ENCODE assay signal across 30 mouse cellular contexts in genomic region chr4:136838026-136838425, GRCm38 (mm10). TPM values are rescaled to one million over a fixed set of nuclear protein-coding genes. Genes with fewer than 3 reads are reported as not detected.
DNase-seq lines count a peak whose midpoint lies in the region; ATAC-seq and TF ChIP-seq lines count a peak whose summit lies in the region.
"Had no signal": no experiment of that assay in that cellular context is flagged by ENCODE, and none has a peak within 500 bp of the region (broad histone marks: within the 10 kb centered on the region; RNA-seq: fewer than 3 reads in every experiment).

No protein-coding gene starts in this region.

- H3K36me3 ChIP-seq in forebrain, embryonic 12.5 days (replicated peaks) = no peaks in the 10 kb centered on the region
- no peaks in the 10 kb centered on the region for H3K36me3 ChIP-seq in forebrain, embryonic 15.5 days
- no peaks in the 10 kb centered on the region for H3K36me3 ChIP-seq in intestine, postnatal 0 days (ENCODE audit: control insufficient read depth, insufficient read depth)
- no peaks in the 10 kb centered on the region for H3K36me3 ChIP-seq in intestine, embryonic 15.5 days
- H3K36me3 ChIP-seq in midbrain, embryonic 12.5 days = no peaks in the 10 kb centered on the region
- no peaks in the 10 kb centered on the region for H3K36me3 ChIP-seq in midbrain, embryonic 16.5 days (ENCODE audit: control insufficient read depth, insufficient read depth, low read length)
- H3K36me3 ChIP-seq: embryonic facial prominence, embryonic 10.5 days; embryonic facial prominence, embryonic 15.5 days; heart, embryonic 10.5 days; heart, embryonic 15.5 days; hindbrain, embryonic 15.5 days; liver, embryonic 12.5 days had no signal

- DNase-seq in layer of hippocampus, postnatal 25 days (ENCODE audit: extremely low spot score in 1 of 2, low spot score in 1 of 2) = no peak
- DNase-seq: adrenal gland, postnatal 25 days; cerebellum, adult 18-20 months; cerebellum, postnatal 14 days; gastrocnemius, postnatal 25 days; heart, adult 11 months; kidney, adult 9 months; kidney, postnatal 14 days; left cerebral cortex, postnatal 4 days; liver, postnatal 0 days; lung, postnatal 10 days; right cerebral cortex, postnatal 25 days; spleen, adult 18-20 months; thymus, postnatal 14 days had no signal

- H3K4me2 ChIP-seq in forebrain, embryonic 12.5 days = no peak overlapping the region
- no peak overlapping the region for H3K4me2 ChIP-seq in forebrain, embryonic 15.5 days (replicated peaks)
- H3K4me2 ChIP-seq in intestine, postnatal 0 days (replicated peaks; ENCODE audit: low read depth) = 0 out of 2 replicates have a peak overlapping the region, but pooled peaks have one; percentile 4
- no peak overlapping the region for H3K4me2 ChIP-seq in intestine, embryonic 15.5 days (replicated peaks)
- H3K4me2 ChIP-seq in midbrain, embryonic 12.5 days (replicated peaks) = no peak overlapping the region
- H3K4me2 ChIP-seq in midbrain, embryonic 16.5 days (ENCODE audit: low read length) = no peak overlapping the region
- H3K4me2 ChIP-seq: embryonic facial prominence, embryonic 15.5 days; heart, embryonic 15.5 days; hindbrain, embryonic 15.5 days; liver, embryonic 12.5 days had no signal

- no peaks in the 10 kb centered on the region for H3K9me3 ChIP-seq in forebrain, embryonic 12.5 days
- H3K9me3 ChIP-seq in forebrain, embryonic 15.5 days = no peaks in the 10 kb centered on the region
- H3K9me3 ChIP-seq in intestine, postnatal 0 days (ENCODE audit: control insufficient read depth) = no peaks in the 10 kb centered on the region
- no peaks in the 10 kb centered on the region for H3K9me3 ChIP-seq in intestine, embryonic 15.5 days
- H3K9me3 ChIP-seq in midbrain, embryonic 12.5 days = no peaks in the 10 kb centered on the region
- H3K9me3 ChIP-seq in midbrain, embryonic 16.5 days (replicated peaks; ENCODE audit: control insufficient read depth, low read length, poor library complexity, severe bottlenecking) = no peaks in the 10 kb centered on the region
- H3K9me3 ChIP-seq: embryonic facial prominence, embryonic 10.5 days; embryonic facial prominence, embryonic 15.5 days; heart, embryonic 10.5 days; heart, embryonic 15.5 days; hindbrain, embryonic 15.5 days; liver, embryonic 12.5 days had no signal

- H3K27me3 ChIP-seq in forebrain, embryonic 12.5 days = no peaks in the 10 kb centered on the region; the same call in 1 of the 2 replicates
- H3K27me3 ChIP-seq in forebrain, embryonic 15.5 days = no peaks in the 10 kb centered on the region
- H3K27me3 ChIP-seq in intestine, postnatal 0 days (replicated peaks; ENCODE audit: control insufficient read depth, insufficient read depth, low read length) = no peaks in the 10 kb centered on the region
- 0 out of 2 replicates have a peak, but pooled peaks cover 2% of the 10 kb centered on the region for H3K27me3 ChIP-seq in intestine, embryonic 15.5 days (replicated peaks)
- H3K27me3 ChIP-seq in midbrain, embryonic 12.5 days = no peaks in the 10 kb centered on the region
- no peaks in the 10 kb centered on the region for H3K27me3 ChIP-seq in midbrain, embryonic 16.5 days (ENCODE audit: control insufficient read depth, insufficient read depth, low read depth, low read length)
- H3K27me3 ChIP-seq: hindbrain, embryonic 15.5 days had no signal

- H3K27ac ChIP-seq in forebrain, embryonic 12.5 days = no peak overlapping the region
- H3K27ac ChIP-seq in forebrain, embryonic 15.5 days (replicated peaks) = no peak overlapping the region
- H3K27ac ChIP-seq in intestine, postnatal 0 days (ENCODE audit: low read depth, low read length) = no peak overlapping the region
- H3K27ac ChIP-seq in intestine, embryonic 15.5 days = no peak overlapping the region
- peak overlapping the region; percentile 10; the same call in 1 of the 2 replicates for H3K27ac ChIP-seq in midbrain, embryonic 12.5 days (replicated peaks)
- H3K27ac ChIP-seq in midbrain, embryonic 16.5 days (ENCODE audit: low read length) = peak overlapping the region; percentile 100
- H3K27ac ChIP-seq: embryonic facial prominence, embryonic 10.5 days; heart, embryonic 10.5 days; heart, embryonic 15.5 days; liver, embryonic 12.5 days; macrophage had no signal

- peaks cover 62% of the 10 kb centered on the region for H3K4me1 ChIP-seq in forebrain, embryonic 12.5 days
- peaks cover 46% of the 10 kb centered on the region for H3K4me1 ChIP-seq in forebrain, embryonic 15.5 days
- no peaks in the 10 kb centered on the region; the same call in 1 of the 2 replicates for H3K4me1 ChIP-seq in intestine, postnatal 0 days (replicated peaks; ENCODE audit: control insufficient read depth, insufficient read depth, low read length)
- H3K4me1 ChIP-seq in intestine, embryonic 15.5 days (replicated peaks) = peaks cover 63% of the 10 kb centered on the region
- peaks cover 59% of the 10 kb centered on the region for H3K4me1 ChIP-seq in midbrain, embryonic 12.5 days
- peaks cover 34% of the 10 kb centered on the region for H3K4me1 ChIP-seq in midbrain, embryonic 16.5 days (ENCODE audit: control insufficient read depth, insufficient read depth, low read length)

- H3K4me3 ChIP-seq in forebrain, embryonic 12.5 days (replicated peaks) = no peak overlapping the region
- H3K4me3 ChIP-seq in forebrain, embryonic 15.5 days = no peak overlapping the region
- no peak overlapping the region for H3K4me3 ChIP-seq in intestine, postnatal 0 days (ENCODE audit: low read depth, low read length)
- H3K4me3 ChIP-seq in intestine, embryonic 15.5 days (replicated peaks) = no peak overlapping the region
- no peak overlapping the region for H3K4me3 ChIP-seq in midbrain, embryonic 12.5 days
- no peak overlapping the region for H3K4me3 ChIP-seq in midbrain, embryonic 16.5 days (ENCODE audit: low read depth, low read length)
- H3K4me3 ChIP-seq: embryonic facial prominence, embryonic 10.5 days; embryonic facial prominence, embryonic 15.5 days; heart, embryonic 10.5 days; heart, embryonic 15.5 days; hindbrain, embryonic 15.5 days; liver, embryonic 12.5 days had no signal

- TF ChIP-seq CTCF in intestine, postnatal 0 days (IDR thresholded peaks at IDR 0.05; ENCODE audit: low read depth) = no peak

- ATAC-seq in forebrain, embryonic 12.5 days (ENCODE audit: low FRiP score) = no peak
- no peak for ATAC-seq in forebrain, embryonic 15.5 days (replicated peaks)
- ATAC-seq in intestine, postnatal 0 days = no peak
- no peak for ATAC-seq in intestine, embryonic 15.5 days
- ATAC-seq in midbrain, embryonic 12.5 days (ENCODE audit: low FRiP score, low read depth) = no peak
- ATAC-seq in midbrain, embryonic 16.5 days = no peak
- ATAC-seq: intestine, embryonic 16.5 days; liver, embryonic 12.5 days; liver, postnatal 0 days had no signal

- H3K9ac ChIP-seq in forebrain, embryonic 12.5 days = 0 out of 2 replicates have a peak overlapping the region, but pooled peaks have one; percentile 12
- H3K9ac ChIP-seq in forebrain, embryonic 15.5 days (replicated peaks) = no peak overlapping the region
- H3K9ac ChIP-seq in intestine, postnatal 0 days (ENCODE audit: low read depth, low read length) = no peak overlapping the region
- no peak overlapping the region for H3K9ac ChIP-seq in intestine, embryonic 15.5 days
- no peak overlapping the region for H3K9ac ChIP-seq in midbrain, embryonic 12.5 days (replicated peaks)
- H3K9ac ChIP-seq in midbrain, embryonic 16.5 days (ENCODE audit: low read depth, low read length) = 0 out of 2 replicates have a peak overlapping the region, but pooled peaks have one; percentile 11
- H3K9ac ChIP-seq: embryonic facial prominence, embryonic 15.5 days; heart, embryonic 15.5 days; hindbrain, embryonic 15.5 days; liver, embryonic 12.5 days; liver, postnatal 0 days had no signal

- WGBS in forebrain, embryonic 12.5 days = 76% methylated on average over 9 of the region's 9 CpGs
- WGBS in forebrain, embryonic 15.5 days = 50% methylated on average over 9 of the region's 9 CpGs
- 36% methylated on average over 9 of the region's 9 CpGs for WGBS in intestine, postnatal 0 days
- WGBS in intestine, embryonic 15.5 days = 74% methylated on average over 9 of the region's 9 CpGs
- 76% methylated on average over 9 of the region's 9 CpGs for WGBS in midbrain, embryonic 12.5 days
- 69% methylated on average over 9 of the region's 9 CpGs for WGBS in midbrain, embryonic 16.5 days

RNA-seq across cellular contexts. Expression of gene Ephb2, which starts 2.2 kb away (rescaled TPM):
- polyA plus RNA-seq in forebrain, embryonic 12.5 days (2016; fragmentation: Nextera tagmentation; extraction: Ambion mirVana) = 20.3 and 30.2 TPM in 2 replicates
- polyA plus RNA-seq in forebrain, embryonic 15.5 days (2015; fragmentation: Nextera tagmentation; extraction: Ambion mirVana) = 18.9 and 20.4 TPM in 2 replicates
- 5.7 TPM in 2 replicates for polyA plus RNA-seq in intestine, postnatal 0 days (2015; fragmentation: Nextera tagmentation; extraction: Ambion mirVana)
- 8.2 and 8.9 TPM in 2 replicates for polyA plus RNA-seq in intestine, embryonic 15.5 days (2015; fragmentation: Nextera tagmentation; extraction: Ambion mirVana)
- 39.8 and 40.0 TPM in 2 replicates for polyA plus RNA-seq in midbrain, embryonic 12.5 days (2016; fragmentation: Nextera tagmentation; extraction: Ambion mirVana)
- polyA plus RNA-seq in midbrain, embryonic 16.5 days (2015; fragmentation: Nextera tagmentation; extraction: Ambion mirVana) = 13.1 and 17.5 TPM in 2 replicates
- 10 to 100 TPM; 24.0 to 29.2 TPM for total RNA-seq in layer of hippocampus, postnatal 25 days (2021)
- total RNA-seq: neutrophil, adult 5-6 weeks had no signal

RNA-seq across cellular contexts. Expression of gene C1qb, which starts 48.0 kb away (rescaled TPM):
- polyA plus RNA-seq in forebrain, embryonic 12.5 days (2016; fragmentation: Nextera tagmentation; extraction: Ambion mirVana) = 16.0 and 18.8 TPM in 2 replicates
- polyA plus RNA-seq in forebrain, embryonic 15.5 days (2015; fragmentation: Nextera tagmentation; extraction: Ambion mirVana) = 28.2 and 30.5 TPM in 2 replicates
- 67.7 and 71.4 TPM in 2 replicates for polyA plus RNA-seq in intestine, postnatal 0 days (2015; fragmentation: Nextera tagmentation; extraction: Ambion mirVana)
- 67.2 and 68.8 TPM in 2 replicates for polyA plus RNA-seq in intestine, embryonic 15.5 days (2015; fragmentation: Nextera tagmentation; extraction: Ambion mirVana)
- polyA plus RNA-seq in midbrain, embryonic 12.5 days (2016; fragmentation: Nextera tagmentation; extraction: Ambion mirVana) = 30.2 and 38.4 TPM in 2 replicates
- polyA plus RNA-seq in midbrain, embryonic 16.5 days (2015; fragmentation: Nextera tagmentation; extraction: Ambion mirVana) = 29.3 and 40.8 TPM in 2 replicates
- total RNA-seq in layer of hippocampus, postnatal 25 days (2021) = 10 to 100 TPM; 50.7 to 56.9 TPM
- total RNA-seq: megakaryocyte-erythroid progenitor cell, adult 5-6 weeks; neutrophil, adult 5-6 weeks had no signal

RNA-seq across cellular contexts. Expression of gene C1qc, which starts 54.8 kb away (rescaled TPM):
- 9.5 and 10.2 TPM in 2 replicates for polyA plus RNA-seq in forebrain, embryonic 12.5 days (2016; fragmentation: Nextera tagmentation; extraction: Ambion mirVana)
- polyA plus RNA-seq in forebrain, embryonic 15.5 days (2015; fragmentation: Nextera tagmentation; extraction: Ambion mirVana) = 18.8 and 20.7 TPM in 2 replicates
- polyA plus RNA-seq in intestine, postnatal 0 days (2015; fragmentation: Nextera tagmentation; extraction: Ambion mirVana) = 42.5 and 42.9 TPM in 2 replicates
- polyA plus RNA-seq in intestine, embryonic 15.5 days (2015; fragmentation: Nextera tagmentation; extraction: Ambion mirVana) = 33.3 and 36.3 TPM in 2 replicates
- polyA plus RNA-seq in midbrain, embryonic 12.5 days (2016; fragmentation: Nextera tagmentation; extraction: Ambion mirVana) = 17.3 and 23.9 TPM in 2 replicates
- polyA plus RNA-seq in midbrain, embryonic 16.5 days (2015; fragmentation: Nextera tagmentation; extraction: Ambion mirVana) = 13.9 and 20.8 TPM in 2 replicates
- 10 to 100 TPM; 37.3 to 45.0 TPM for total RNA-seq in layer of hippocampus, postnatal 25 days (2021)
- total RNA-seq: megakaryocyte-erythroid progenitor cell, adult 5-6 weeks; neutrophil, adult 5-6 weeks had no signal

Comparison
In these comparisons a context has a peak if more than half of its experiments do, and no peak if none do; other contexts are left out.
1. H3K9ac ChIP-seq: peak in forebrain, embryonic 12.5 days (single experiment) and midbrain, embryonic 16.5 days (single experiment); none in forebrain, embryonic 15.5 days (single experiment), intestine, postnatal 0 days (single experiment), intestine, embryonic 15.5 days (single experiment) and midbrain, embryonic 12.5 days (single experiment).
2. H3K27ac ChIP-seq: peak in midbrain, embryonic 12.5 days (single experiment) and midbrain, embryonic 16.5 days (single experiment); none in forebrain, embryonic 12.5 days (single experiment), forebrain, embryonic 15.5 days (single experiment), intestine, postnatal 0 days (single experiment) and intestine, embryonic 15.5 days (single experiment).